Mouse (Mus musculus) lung, embryonic 14.5 days (tissue): ENCODE measurements around the gene Fam160a1. TPM values are rescaled to one million over a fixed set of nuclear protein-coding genes. Genes with fewer than 3 reads are reported as not detected.

Experiments
- ATAC-seq: fragments of 200-750 bp; cut with Nextera tagmentation; 2 replicates; pipeline ENCODE4 v1.8.0; 2017; ENCODE audit warnings: mild to moderate bottlenecking, moderate TSS enrichment, moderate library complexity; ENCODE audit not compliant: insufficient read depth
- DNase-seq: peaks from one replicate; pipeline ENCODE4 v3.0.0-alpha.2; 2015
- H3K27ac ChIP-seq: fragments of 300-500 bp; sonication (generic); 2 replicates; pipeline ENCODE4 v1.5.1; 2014; ENCODE audit warnings: low read depth, mild to moderate bottlenecking, moderate library complexity
- H3K27me3 ChIP-seq: fragments of 300-500 bp; sonication (generic); 2 replicates; pipeline ENCODE4 v1.6.1; 2014; ENCODE audit warnings: low read length, control low read depth; ENCODE audit not compliant: insufficient read depth
- H3K36me3 ChIP-seq: fragments of 300-500 bp; sonication (generic); 2 replicates; pipeline ENCODE4 v1.6.1; 2014; ENCODE audit warnings: control low read depth; ENCODE audit not compliant: insufficient read depth
- H3K4me1 ChIP-seq: fragments of 300-500 bp; sonication (generic); 2 replicates; pipeline ENCODE4 v1.6.1; 2014; ENCODE audit warnings: antibody characterized with exemption, control low read depth; ENCODE audit not compliant: insufficient read depth
- H3K4me2 ChIP-seq: fragments of 300-500 bp; sonication (generic); 2 replicates; pipeline ENCODE4 v1.6.1; 2014; ENCODE audit warnings: mild to moderate bottlenecking
- H3K4me3 ChIP-seq: fragments of 300-500 bp; sonication (generic); 2 replicates; pipeline ENCODE4 v1.5.1; 2014; ENCODE audit warnings: low read depth, low read length
- H3K9ac ChIP-seq: fragments of 300-500 bp; sonication (generic); 2 replicates; pipeline ENCODE4 v1.6.1; 2014
- H3K9me3 ChIP-seq: fragments of 300-500 bp; sonication (generic); 2 replicates; pipeline ENCODE4 v1.6.1; 2016; ENCODE audit warnings: low read depth, low read length, control low read depth
- CTCF ChIP-seq: IDR thresholded peaks from 2 replicates; pipeline ENCODE4 v1.5.1; 2016; ENCODE audit warnings: antibody characterized with exemption, low read depth
- WGBS: fragments of 180-500 bp; shearing (Covaris S2); extraction: QIAGEN DNeasy Blood & Tissue Kit; methylation state at CpG from one replicate; pipeline ENCODE4 v1.1.7; 2014; 5-methylcytosine and 5-hydroxymethylcytosine counted together
- polyA plus RNA-seq: library from polyadenylated mRNA; unstranded; fragments of >200 nt; fragmentation: Nextera tagmentation; extraction: Ambion mirVana; gene quantifications from 2 replicates; pipeline ENCODE4 v1.2.1, GENCODE M21; 2014

The Fam160a1 gene
- polyA plus RNA-seq, 1 experiment from 2014 or later = 2.7 TPM

DNA sequence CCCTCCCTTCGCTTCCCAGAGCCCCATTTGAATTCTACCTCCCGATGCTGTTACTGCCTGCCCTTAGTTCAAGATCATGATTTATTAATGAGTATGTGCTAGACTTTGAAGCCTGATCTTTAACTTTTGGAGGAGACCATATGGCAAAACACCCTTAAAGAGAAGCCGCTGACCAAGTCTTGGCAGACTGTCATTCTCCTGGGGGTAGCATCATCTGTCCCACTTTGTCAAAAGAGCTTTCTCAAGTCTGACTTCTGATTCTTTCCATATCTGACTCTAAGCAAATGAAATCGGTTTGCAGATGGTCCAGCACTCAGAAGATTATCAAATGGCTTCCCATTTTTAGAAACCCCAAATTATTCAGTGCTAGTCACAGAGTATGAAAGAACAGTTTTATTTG lies 27.3 kb downstream of the Fam160a1 start:
- H3K27me3 ChIP-seq = no peaks in the 10 kb centered on the region
- no peak for DNase-seq
- H3K27ac ChIP-seq = no peak overlapping the region
- no peaks in the 10 kb centered on the region for H3K4me1 ChIP-seq
- no peaks in the 10 kb centered on the region for H3K36me3 ChIP-seq
- no peak overlapping the region for H3K9ac ChIP-seq
- WGBS = 67% methylated on average over 4 of the region's 4 CpGs
- TF ChIP-seq CTCF = no peak
- H3K4me3 ChIP-seq = no peak overlapping the region
- no peak overlapping the region for H3K4me2 ChIP-seq
- no peak for ATAC-seq
- H3K9me3 ChIP-seq = no peaks in the 10 kb centered on the region

DNA sequence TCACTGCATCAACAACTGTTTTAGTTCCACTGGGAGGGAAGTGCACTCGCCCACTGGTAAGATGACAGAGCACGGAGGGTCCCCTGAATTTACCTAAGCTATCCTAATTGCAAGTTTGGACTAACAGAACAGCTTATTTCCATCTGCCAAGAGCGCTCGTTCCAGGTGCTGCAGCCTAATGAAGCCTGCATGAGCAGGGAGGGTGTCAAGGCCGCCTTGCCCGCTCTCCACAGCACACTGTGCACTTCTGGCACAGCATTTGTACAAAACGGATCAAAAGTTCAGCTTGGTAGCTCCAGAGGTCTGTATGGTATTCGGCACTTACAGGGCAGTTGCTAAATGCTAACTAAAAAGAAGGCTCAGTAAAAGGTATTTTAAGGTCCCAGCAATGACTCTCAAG lies 30.6 kb downstream of the Fam160a1 start:
- WGBS = 82% methylated on average over 8 of the region's 8 CpGs
- ATAC-seq (no peak), DNase-seq (no peak)
- Histone ChIP-seq H3K4me1 (no peaks in the 10 kb centered on the region), H3K27ac (no peak overlapping the region), H3K27me3 (no peaks in the 10 kb centered on the region), H3K4me2 (no peak overlapping the region), H3K9me3 (no peaks in the 10 kb centered on the region), H3K36me3 (no peaks in the 10 kb centered on the region), H3K4me3 (no peak overlapping the region), H3K9ac (no peak overlapping the region)
- no peak for TF ChIP-seq CTCF

DNA sequence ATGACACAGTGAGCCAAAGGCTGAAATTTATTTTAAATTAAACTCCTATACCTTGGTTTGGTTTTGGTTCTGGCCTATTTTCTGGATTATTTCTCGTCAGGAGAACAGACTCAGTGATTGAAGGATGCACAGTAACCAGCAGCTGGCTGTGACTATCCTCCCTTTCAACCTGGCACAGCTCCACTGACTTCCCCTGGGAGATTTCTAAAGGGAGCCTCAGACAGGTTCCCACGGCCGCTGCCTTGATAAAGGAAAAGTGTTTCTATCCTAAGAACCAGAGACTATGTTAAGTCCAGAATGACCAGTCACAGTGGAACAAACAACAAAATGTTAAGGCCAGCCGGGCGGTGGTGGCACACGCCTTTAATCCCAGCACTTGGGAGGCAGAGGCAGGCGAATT lies 36.2 kb downstream of the Fam160a1 start:
- Histone ChIP-seq H3K4me2 (no peak overlapping the region), H3K9ac (no peak overlapping the region), H3K36me3 (no peaks in the 10 kb centered on the region), H3K27ac (no peak overlapping the region), H3K9me3 (no peaks in the 10 kb centered on the region), H3K4me1 (no peaks in the 10 kb centered on the region), H3K4me3 (no peak overlapping the region), H3K27me3 (no peaks in the 10 kb centered on the region)
- ATAC-seq (no peak), DNase-seq (no peak)
- no peak for TF ChIP-seq CTCF
- WGBS = 73% methylated on average over 7 of the region's 7 CpGs

DNA sequence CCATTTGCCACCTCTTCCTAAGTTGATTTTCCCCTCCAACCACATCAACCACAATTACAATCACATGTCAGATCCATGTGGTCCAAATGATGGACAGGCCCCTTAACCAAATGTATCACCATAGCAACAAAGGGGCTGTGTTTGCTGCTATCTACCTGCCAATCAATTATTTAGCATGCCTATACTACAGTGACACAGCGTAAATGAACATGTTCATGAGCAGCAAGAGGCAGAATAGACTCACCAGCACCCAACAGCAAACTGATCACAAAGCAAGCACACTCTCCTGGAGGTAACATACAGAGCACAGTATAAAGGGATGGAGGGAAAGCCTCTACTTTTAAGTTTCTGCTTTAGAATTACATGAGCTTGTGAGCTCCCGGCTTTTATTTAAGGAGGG lies 36.8 kb downstream of the Fam160a1 start:
- H3K9ac ChIP-seq = no peak overlapping the region
- no peak overlapping the region for H3K4me3 ChIP-seq
- no peaks in the 10 kb centered on the region for H3K27me3 ChIP-seq
- TF ChIP-seq CTCF = no peak
- H3K4me2 ChIP-seq = no peak overlapping the region
- no peak for DNase-seq
- no peaks in the 10 kb centered on the region for H3K4me1 ChIP-seq
- H3K27ac ChIP-seq = no peak overlapping the region
- no peak for ATAC-seq
- WGBS = 54% methylated on average over 2 of the region's 2 CpGs
- H3K36me3 ChIP-seq = no peaks in the 10 kb centered on the region
- H3K9me3 ChIP-seq = no peaks in the 10 kb centered on the region

DNA sequence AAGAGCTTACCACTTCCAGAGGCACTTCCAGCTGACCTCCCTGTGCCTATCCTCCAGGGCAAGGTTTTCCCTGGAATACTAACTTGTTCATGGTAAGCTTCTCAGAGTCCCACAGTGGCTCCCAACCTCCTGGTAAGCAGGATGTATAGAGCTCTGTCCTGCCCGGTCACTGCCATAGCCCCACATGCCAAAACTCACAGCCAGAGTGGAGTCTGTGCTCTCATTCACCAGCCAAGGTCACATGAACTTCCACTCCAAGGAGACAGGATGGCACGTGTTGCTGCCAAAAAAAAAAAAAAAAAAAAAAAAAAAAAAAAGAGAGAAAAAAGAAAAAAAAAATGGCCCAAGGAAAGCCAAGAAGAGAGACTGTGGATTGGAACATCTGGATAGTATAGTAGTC lies 39.2 kb downstream of the Fam160a1 start:
- Histone ChIP-seq H3K9me3 (no peaks in the 10 kb centered on the region), H3K4me1 (no peaks in the 10 kb centered on the region), H3K36me3 (no peaks in the 10 kb centered on the region), H3K27me3 (no peaks in the 10 kb centered on the region), H3K27ac (no peak overlapping the region), H3K9ac (no peak overlapping the region), H3K4me2 (no peak overlapping the region), H3K4me3 (no peak overlapping the region)
- ATAC-seq = no peak
- WGBS = 43% methylated on average over 2 of the region's 2 CpGs
- no peak for DNase-seq
- TF ChIP-seq CTCF = no peak

DNA sequence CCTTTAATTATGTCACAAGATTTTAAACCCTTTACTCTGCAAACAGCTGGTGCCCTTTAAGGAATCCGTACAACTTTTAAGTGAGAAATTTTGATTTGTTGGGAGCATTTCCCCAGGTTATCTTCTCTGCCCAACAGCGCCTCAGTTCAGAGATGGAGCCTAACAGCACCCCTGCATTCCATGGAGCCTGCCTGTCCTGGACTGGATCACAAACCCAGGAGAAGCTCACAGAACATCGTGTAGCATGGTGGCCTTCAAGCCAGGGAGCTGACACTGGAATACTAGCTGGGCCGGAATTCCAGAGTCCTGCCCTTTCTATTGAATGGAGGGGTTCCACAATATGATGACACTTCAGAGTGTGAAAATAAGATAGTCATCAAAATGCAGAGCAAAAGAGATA lies 39.7 kb downstream of the Fam160a1 start:
- no peak overlapping the region for H3K9ac ChIP-seq
- H3K27me3 ChIP-seq = no peaks in the 10 kb centered on the region
- ATAC-seq = no peak
- H3K4me2 ChIP-seq = no peak overlapping the region
- no peak for DNase-seq
- H3K27ac ChIP-seq = no peak overlapping the region
- no peak overlapping the region for H3K4me3 ChIP-seq
- H3K36me3 ChIP-seq = no peaks in the 10 kb centered on the region
- no peak for TF ChIP-seq CTCF
- H3K9me3 ChIP-seq = no peaks in the 10 kb centered on the region
- no peaks in the 10 kb centered on the region for H3K4me1 ChIP-seq
- 77% methylated on average over 4 of the region's 4 CpGs for WGBS

DNA sequence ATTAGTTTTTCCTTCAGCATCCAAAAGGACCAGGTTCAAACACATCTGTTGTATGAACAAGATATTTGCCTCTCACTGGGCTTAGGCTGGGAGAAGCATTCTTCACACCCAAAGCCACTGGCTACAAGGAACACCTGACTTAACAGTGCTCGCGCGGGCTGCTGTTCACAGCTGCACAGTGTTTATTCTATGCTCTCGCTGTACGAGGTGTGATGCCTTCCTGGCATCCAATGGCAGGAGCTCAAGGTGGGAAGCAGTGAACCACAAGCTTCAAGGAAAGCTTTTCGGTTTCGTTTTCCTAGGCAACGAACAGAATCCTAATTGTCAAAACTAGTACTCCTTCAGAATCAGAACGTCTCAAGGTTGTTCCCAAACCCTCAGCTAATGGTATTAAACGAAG lies 40.4 kb downstream of the Fam160a1 start:
- Histone ChIP-seq H3K4me2 (no peak overlapping the region), H3K9ac (no peak overlapping the region), H3K9me3 (no peaks in the 10 kb centered on the region), H3K4me3 (no peak overlapping the region), H3K27me3 (no peaks in the 10 kb centered on the region), H3K27ac (no peak overlapping the region), H3K36me3 (no peaks in the 10 kb centered on the region), H3K4me1 (no peaks in the 10 kb centered on the region)
- DNase-seq (no peak), ATAC-seq (no peak)
- TF ChIP-seq CTCF = no peak
- 45% methylated on average over 10 of the region's 10 CpGs for WGBS

DNA sequence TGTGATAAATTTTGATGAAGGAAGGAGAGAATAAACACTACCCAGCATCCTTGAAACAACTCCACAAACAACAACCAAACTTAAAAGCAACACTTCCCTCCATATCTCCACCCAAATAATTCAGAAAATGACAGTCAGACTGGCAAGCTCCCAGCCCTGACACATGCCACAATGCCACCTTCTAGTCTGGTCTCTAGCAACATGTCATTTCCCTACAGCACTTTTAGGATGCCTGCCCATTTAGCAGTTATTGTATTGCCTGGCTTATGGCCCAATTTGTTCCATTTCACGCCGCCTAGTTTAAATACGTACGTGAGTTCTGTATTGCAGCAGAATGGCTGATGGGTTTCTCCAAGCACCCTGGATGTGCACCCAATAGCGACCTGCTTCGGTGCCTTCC lies 41.0 kb downstream of the Fam160a1 start:
- DNase-seq = no peak
- 74% methylated on average over 6 of the region's 6 CpGs for WGBS

More for the DNA sequence above, 41.0 kb downstream of the Fam160a1 start:
- no peak overlapping the region for H3K4me3 ChIP-seq
- H3K9ac ChIP-seq = no peak overlapping the region
- H3K4me2 ChIP-seq = no peak overlapping the region
- TF ChIP-seq CTCF = no peak
- ATAC-seq = no peak
- no peak overlapping the region for H3K27ac ChIP-seq
- no peaks in the 10 kb centered on the region for H3K27me3 ChIP-seq
- H3K36me3 ChIP-seq = no peaks in the 10 kb centered on the region
- no peaks in the 10 kb centered on the region for H3K9me3 ChIP-seq
- no peaks in the 10 kb centered on the region for H3K4me1 ChIP-seq
